In genomic region chr7:101321218-101321827, GRCm38 (mm10) we compare ENCODE assay signal across 8 mouse cellular contexts. TPM values are rescaled to one million over a fixed set of nuclear protein-coding genes. Genes with fewer than 3 reads are reported as not detected.
DNase-seq lines count a peak whose midpoint lies in the region; ATAC-seq lines count a peak whose summit lies in the region.

No protein-coding gene starts in this region.

- no peaks in the 10 kb centered on the region; the same call in 1 of the 2 replicates for H3K27me3 ChIP-seq in embryonic facial prominence, embryonic 15.5 days
- peaks cover 7% of the 10 kb centered on the region for H3K27me3 ChIP-seq in liver, embryonic 12.5 days (replicated peaks)

- peak overlapping the region; percentile 75 for H3K4me3 ChIP-seq in embryonic facial prominence, embryonic 15.5 days (replicated peaks)
- H3K4me3 ChIP-seq in liver, embryonic 12.5 days, result peak overlapping the region; percentile 78

- peak; percentile 23 for DNase-seq in ES-CJ7 (ENCODE audit: low read depth, low spot score)
- peak; percentile 51 for DNase-seq in induced T-regulatory cell, adult 2 months (ENCODE audit: low read depth)
- DNase-seq in neural tube, embryonic 10.5 days (ENCODE audit: extremely low spot score, low spot score), result peak; percentile 63
- peak; percentile 55 for DNase-seq in thymus, postnatal 14 days
- DNase-seq in left cerebral cortex, adult 9 months (ENCODE audit: low spot score in 2 of 2), result no peak

- H3K36me3 ChIP-seq in embryonic facial prominence, embryonic 15.5 days, result no peaks in the 10 kb centered on the region
- peaks cover 13% of the 10 kb centered on the region for H3K36me3 ChIP-seq in liver, embryonic 12.5 days

- WGBS in embryonic facial prominence, embryonic 15.5 days, result 2% methylated on average over 41 of the region's 61 CpGs
- 4% methylated on average over 60 of the region's 61 CpGs for WGBS in liver, embryonic 12.5 days (ENCODE audit: insufficient replicate concordance)

- no peaks in the 10 kb centered on the region for H3K9me3 ChIP-seq in embryonic facial prominence, embryonic 15.5 days (replicated peaks)
- H3K9me3 ChIP-seq in liver, embryonic 12.5 days (replicated peaks), result no peaks in the 10 kb centered on the region

- peak overlapping the region; percentile 53 for H3K9ac ChIP-seq in embryonic facial prominence, embryonic 15.5 days
- peak overlapping the region; percentile 82 for H3K9ac ChIP-seq in liver, embryonic 12.5 days

- H3K4me2 ChIP-seq in embryonic facial prominence, embryonic 15.5 days (replicated peaks), result peak overlapping the region; percentile 94
- H3K4me2 ChIP-seq in liver, embryonic 12.5 days, result peak overlapping the region; percentile 98

- peak overlapping the region; percentile 80 for H3K27ac ChIP-seq in embryonic facial prominence, embryonic 15.5 days (replicated peaks)
- peak overlapping the region; percentile 81 for H3K27ac ChIP-seq in liver, embryonic 12.5 days

- ATAC-seq in activated CD4-positive, CD25-positive, alpha-beta regulatory T cell, adult 4 months, result peak; percentile 59
- peak; percentile 53 for ATAC-seq in embryonic facial prominence, embryonic 15.5 days (ENCODE audit: insufficient number of reproducible peaks, low FRiP score, low TSS enrichment, low read depth)
- peak; percentile 6; the same call in 1 of the 2 replicates for ATAC-seq in liver, embryonic 12.5 days

- H3K4me1 ChIP-seq in embryonic facial prominence, embryonic 15.5 days, result peaks cover 27% of the 10 kb centered on the region
- peaks cover 92% of the 10 kb centered on the region for H3K4me1 ChIP-seq in liver, embryonic 12.5 days

RNA-seq across cellular contexts. Expression of gene Stard10, which starts 4.4 kb away (rescaled TPM):
- polyA plus RNA-seq in activated CD4-positive, CD25-positive, alpha-beta regulatory T cell, adult 4 months (2017; shearing (Covaris generic)), result 1 to 10 TPM; 2.5 to 2.9 TPM
- polyA plus RNA-seq in embryonic facial prominence, embryonic 15.5 days (2015; fragmentation: Nextera tagmentation; extraction: Ambion mirVana), result 33.9 and 34.2 TPM in 2 replicates
- polyA plus RNA-seq in liver, embryonic 12.5 days (2016; fragmentation: Nextera tagmentation; extraction: Ambion mirVana), result 76.9 and 79.5 TPM in 2 replicates

RNA-seq across cellular contexts. Expression of gene Atg16l2, which starts 19.3 kb away (rescaled TPM):
- polyA plus RNA-seq in activated CD4-positive, CD25-positive, alpha-beta regulatory T cell, adult 4 months (2017; shearing (Covaris generic)), result 10 to 100 TPM; 38.2 to 56.7 TPM
- polyA plus RNA-seq in embryonic facial prominence, embryonic 15.5 days (2015; fragmentation: Nextera tagmentation; extraction: Ambion mirVana), result 20.4 and 21.5 TPM in 2 replicates
- 4.7 and 5.7 TPM in 2 replicates for polyA plus RNA-seq in liver, embryonic 12.5 days (2016; fragmentation: Nextera tagmentation; extraction: Ambion mirVana)

RNA-seq across cellular contexts. Expression of gene Arap1, which starts 26.5 kb away (rescaled TPM):
- polyA plus RNA-seq in activated CD4-positive, CD25-positive, alpha-beta regulatory T cell, adult 4 months (2017; shearing (Covaris generic)), result 10 to 100 TPM; 27.1 to 51.2 TPM
- 82.5 and 82.8 TPM in 2 replicates for polyA plus RNA-seq in embryonic facial prominence, embryonic 15.5 days (2015; fragmentation: Nextera tagmentation; extraction: Ambion mirVana)
- 20.5 and 24.6 TPM in 2 replicates for polyA plus RNA-seq in liver, embryonic 12.5 days (2016; fragmentation: Nextera tagmentation; extraction: Ambion mirVana)

Comparison
In these comparisons a context has a peak if more than half of its experiments do, and no peak if none do; other contexts are left out.
1. DNase-seq: peak in ES-CJ7 (single experiment), induced T-regulatory cell, adult 2 months (single experiment), neural tube, embryonic 10.5 days (single experiment) and thymus, postnatal 14 days (single experiment); none in left cerebral cortex, adult 9 months (0 of 2).
2. ATAC-seq: peak in every context shown above with its lines; median percentile 59 in activated CD4-positive, CD25-positive, alpha-beta regulatory T cell, adult 4 months; 53 in embryonic facial prominence, embryonic 15.5 days; 6 in liver, embryonic 12.5 days.